Mouse (Mus musculus) small intestine, adult 2 months (tissue): ENCODE data around the gene Dupd1.

ENCODE experiments used
- CTCF ChIP-seq: fragments of 200-500 bp; IDR thresholded peaks from 2 replicates; pipeline ENCODE4 v1.5.1; 2012; ENCODE audit warnings: low read depth, mild to moderate bottlenecking, control low read depth, inconsistent platforms, low read length, moderate library complexity, mixed read lengths; ENCODE audit not compliant: insufficient replicate concordance, insufficient read length; ENCODE audit errors: extremely low read depth
- POLR2A ChIP-seq: fragments of 200-500 bp; IDR thresholded peaks from 2 replicates; pipeline ENCODE4 v1.6.1; 2012; ENCODE audit warnings: low read depth, mild to moderate bottlenecking, control low read depth, inconsistent platforms, low read length, moderate library complexity

- TF ChIP-seq CTCF: no peak
- TF ChIP-seq POLR2A: no peak
Measured at GRCm38 (mm10) chr14:21720430-21721205, 6.2 kb upstream of the Dupd1 start.
